Mouse (Mus musculus) lung, adult 2 months (tissue): Measurements from ENCODE around the gene Hist1h3b.

ENCODE experiments used
- CTCF ChIP-seq: fragments of 200-500 bp; IDR thresholded peaks from 2 replicates; pipeline ENCODE4 v1.5.1; 2011; ENCODE audit warnings: mild to moderate bottlenecking, low read length, control low read depth; ENCODE audit not compliant: insufficient read depth
- POLR2A ChIP-seq: fragments of 200-500 bp; IDR thresholded peaks from 2 replicates; pipeline ENCODE4 v1.6.1; 2011; ENCODE audit warnings: low read depth, mild to moderate bottlenecking, control low read depth, low read length, borderline replicate concordance; ENCODE audit errors: extremely low read depth

DNA sequence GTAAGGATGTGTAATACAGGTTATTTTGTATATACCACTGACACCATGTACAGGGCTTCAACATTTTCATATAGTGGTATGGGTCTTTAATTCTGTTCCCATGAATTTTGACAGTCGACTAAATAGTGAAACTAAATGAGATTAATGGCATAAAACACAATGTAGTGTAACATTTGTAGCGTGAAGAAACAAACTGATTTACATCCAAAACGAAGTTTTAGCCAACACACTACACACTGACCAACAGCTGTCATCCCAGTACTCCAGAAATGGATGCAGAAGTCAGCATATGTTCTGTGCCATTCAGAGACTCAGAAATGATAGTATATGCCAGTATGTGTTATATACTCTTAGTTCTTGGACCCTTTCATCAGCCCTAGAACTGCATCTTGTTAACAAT, 5.9 kb downstream of the Hist1h3b start:
- TF ChIP-seq CTCF (no peak), POLR2A (no peak)
